Mouse (Mus musculus): Measurements from ENCODE around the gene Slc23a2. TPM values are rescaled to one million over a fixed set of nuclear protein-coding genes. Genes with fewer than 3 reads are reported as not detected.

Slc23a2 gene
- polyA plus RNA-seq, 1 experiment: 98.5 TPM

Other genes with a start within 250 kb of the Slc23a2 start
- gene Prnp, start 235.2 kb downstream of the Slc23a2 start, polyA plus RNA-seq (2012; rRNA removed): 648 and 723 TPM in 2 replicates
- not detected in 2 replicates for gene Prn, start 235.2 kb downstream of the Slc23a2 start, polyA plus RNA-seq (2012; rRNA removed)
- gene Prnd, start 194.2 kb downstream of the Slc23a2 start, polyA plus RNA-seq (2012; rRNA removed): 0.56 and 0.95 TPM in 2 replicates
- gene Rassf2, start 114.8 kb downstream of the Slc23a2 start, polyA plus RNA-seq (2012; rRNA removed): 31.4 and 35.8 TPM in 2 replicates
- gene Tmem230, start 102.7 kb upstream of the Slc23a2 start, polyA plus RNA-seq (2012; rRNA removed): 64.4 and 66.6 TPM in 2 replicates
- gene Pcna, start 108.2 kb upstream of the Slc23a2 start, polyA plus RNA-seq (2012; rRNA removed): 67.0 and 72.5 TPM in 2 replicates
- 152 and 158 TPM in 2 replicates for gene Cds2, start 118.0 kb upstream of the Slc23a2 start, polyA plus RNA-seq (2012; rRNA removed)
- gene Prokr2, start 240.3 kb upstream of the Slc23a2 start, polyA plus RNA-seq (2012; rRNA removed): 6.7 and 7.1 TPM in 2 replicates